Mouse (Mus musculus): ENCODE measurements at regions not wholly inside any gene's neighbourhood (a gene's known extent, or its start where the extent isn't known, plus 50 kb on each side); places are given as distances from the start of the nearest gene placed in this dataset.
A peak's percentile ranks its signal among the peaks of the same experiment; 100 is the strongest.

DNA sequence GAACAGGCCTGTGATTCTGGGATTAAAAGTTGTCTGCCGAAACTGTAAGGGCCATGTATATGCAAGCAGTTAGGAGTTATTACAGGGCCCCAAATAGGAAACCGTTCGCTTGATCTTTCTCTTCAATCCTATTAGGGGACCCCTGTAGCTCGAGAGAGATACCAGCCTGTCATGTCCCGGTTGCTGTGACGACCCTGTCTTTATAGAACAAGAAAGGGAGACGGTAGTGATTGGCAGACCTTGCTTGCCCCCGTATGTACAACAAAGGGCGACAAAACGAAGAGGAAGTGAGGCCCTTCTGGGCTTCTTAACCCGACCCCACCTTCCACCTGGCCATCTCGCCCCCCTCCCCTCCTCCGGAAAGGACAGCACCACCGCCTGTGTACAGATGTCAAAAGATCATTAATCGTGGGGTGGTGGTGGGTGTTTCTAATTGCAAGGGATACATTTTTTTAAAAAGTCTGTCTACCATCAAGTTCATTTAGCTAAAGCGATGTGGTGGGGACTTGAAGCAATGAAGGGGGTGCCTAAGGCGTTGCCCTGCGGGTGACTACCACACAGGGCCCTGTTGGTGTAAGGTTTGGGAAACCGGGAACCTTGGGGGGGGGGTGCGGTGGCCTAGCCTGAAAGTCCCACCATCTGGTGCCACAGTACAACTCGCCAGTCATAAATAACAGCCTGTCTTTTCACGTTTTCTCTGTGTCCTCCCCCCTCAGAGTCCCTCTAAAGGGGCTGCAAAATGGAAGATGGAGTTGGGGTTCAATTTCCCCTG, 155.1 kb downstream of the Insig2 start:
- no peak for TF ChIP-seq GATA1 (IDR thresholded peaks at IDR 0.05; ENCODE audit: borderline replicate concordance, low read length)
- no peak for TF ChIP-seq GATA2 (IDR thresholded peaks at IDR 0.05; ENCODE audit: borderline replicate concordance, low read depth, low read length)
- TF ChIP-seq TAL1 (conservative IDR thresholded peaks at IDR 0.05; ENCODE audit: low read depth, low read length) = no peak
- no peak for TF ChIP-seq CTCF (IDR thresholded peaks at IDR 0.05; ENCODE audit: low read depth, low read length)
- no peak for TF ChIP-seq POLR2AphosphoS5 (IDR thresholded peaks at IDR 0.05; ENCODE audit: insufficient replicate concordance, low read depth, low read length)

DNA sequence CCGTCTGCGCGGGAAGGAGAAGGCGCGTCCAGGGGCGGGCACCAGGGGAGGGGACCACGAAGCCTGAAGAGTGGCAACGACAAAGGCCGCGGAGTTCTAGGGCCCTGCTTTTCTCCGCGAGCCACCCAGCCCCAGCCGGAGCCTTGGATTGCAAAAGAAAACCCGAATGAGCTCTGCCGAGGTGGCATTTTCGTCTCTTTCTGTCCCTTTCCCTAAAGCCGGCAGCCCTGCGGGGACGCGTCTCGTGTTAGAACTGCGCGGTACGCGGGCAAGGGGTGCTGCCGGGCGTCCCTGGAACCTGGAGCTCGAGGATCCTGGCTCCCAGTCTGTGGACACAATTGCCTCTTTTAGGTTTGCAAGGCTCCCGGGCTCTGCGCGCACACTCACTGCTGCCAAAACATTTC, 154.5 kb downstream of the Insig2 start:
- H3K27me3 ChIP-seq (ENCODE audit: insufficient read depth, low read length) = no peaks in the 10 kb centered on the region
- H3K4me3 ChIP-seq (ENCODE audit: low read depth, low read length) = no peak overlapping the region
- H3K36me3 ChIP-seq (replicated peaks) = no peaks in the 10 kb centered on the region
- ATAC-seq (ENCODE audit: extremely low read depth, insufficient number of reproducible peaks, low FRiP score, poor library complexity, severe bottlenecking) (no peak), DNase-seq (ENCODE audit: low spot score) (no peak)
- TF ChIP-seq GATA2 (IDR thresholded peaks at IDR 0.05; ENCODE audit: borderline replicate concordance, low read depth, low read length) = no peak
- TF ChIP-seq TAL1 (conservative IDR thresholded peaks at IDR 0.05; ENCODE audit: low read depth, low read length) = no peak
- no peak for TF ChIP-seq CTCF (IDR thresholded peaks at IDR 0.05; ENCODE audit: low read depth, low read length)
- no peak for TF ChIP-seq POLR2AphosphoS5 (IDR thresholded peaks at IDR 0.05; ENCODE audit: insufficient replicate concordance, low read depth, low read length)
- no peak for TF ChIP-seq GATA1 (IDR thresholded peaks at IDR 0.05; ENCODE audit: borderline replicate concordance, low read length)
- peaks cover 42% of the 10 kb centered on the region for H3K9me3 ChIP-seq (replicated peaks)
- no peaks in the 10 kb centered on the region for H3K4me1 ChIP-seq (ENCODE audit: insufficient read depth, low read depth, low read length)

More for the DNA sequence above, 155.1 kb downstream of the Insig2 start:
- ATAC-seq (ENCODE audit: extremely low read depth, insufficient number of reproducible peaks, low FRiP score, poor library complexity, severe bottlenecking) = no peak
- no peaks in the 10 kb centered on the region for H3K36me3 ChIP-seq (replicated peaks)
- no peaks in the 10 kb centered on the region for H3K4me1 ChIP-seq (ENCODE audit: insufficient read depth, low read depth, low read length)
- H3K4me3 ChIP-seq (ENCODE audit: low read depth, low read length) = no peak overlapping the region
- no peaks in the 10 kb centered on the region for H3K27me3 ChIP-seq (ENCODE audit: insufficient read depth, low read length)
- H3K9me3 ChIP-seq (replicated peaks) = peaks cover 39% of the 10 kb centered on the region
- no peak for DNase-seq (ENCODE audit: low spot score)

DNA sequence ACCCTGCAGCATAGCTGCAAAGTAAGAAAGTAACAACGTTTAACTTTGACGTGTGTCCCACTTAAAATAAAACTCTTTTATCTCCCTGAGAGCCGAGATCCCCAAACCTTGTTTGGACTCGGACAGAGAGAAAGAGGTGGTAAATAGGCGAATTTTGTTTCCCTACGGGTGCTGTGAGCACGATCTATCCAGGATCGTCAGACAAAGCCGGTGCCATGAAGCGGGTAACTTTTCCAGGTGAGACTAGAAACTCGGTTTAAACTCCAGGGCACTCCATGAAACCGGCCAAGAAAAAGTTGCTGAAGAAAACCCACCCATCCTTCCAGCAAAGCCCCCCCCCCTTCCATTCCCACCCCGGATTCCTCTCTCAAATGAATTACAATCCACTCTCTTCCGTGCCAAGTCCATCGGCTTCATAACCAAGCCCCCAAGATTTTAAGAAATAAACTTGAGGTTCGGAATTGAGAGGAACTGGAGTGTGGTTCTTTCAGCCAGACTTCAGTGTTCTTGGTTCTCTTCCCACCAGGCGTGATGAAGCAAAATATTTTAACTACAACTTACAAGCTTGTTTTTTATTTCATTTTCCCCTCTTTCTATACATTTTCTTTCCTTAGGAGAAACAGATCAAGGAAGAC, 153.7 kb downstream of the Insig2 start:
- Histone ChIP-seq H3K27me3 (ENCODE audit: insufficient read depth, low read length) (no peaks in the 10 kb centered on the region), H3K4me3 (ENCODE audit: low read depth, low read length) (no peak overlapping the region), H3K9me3 (replicated peaks) (peaks cover 39% of the 10 kb centered on the region), H3K36me3 (replicated peaks) (no peaks in the 10 kb centered on the region), H3K4me1 (ENCODE audit: insufficient read depth, low read depth, low read length) (no peaks in the 10 kb centered on the region)
- ATAC-seq (ENCODE audit: extremely low read depth, insufficient number of reproducible peaks, low FRiP score, poor library complexity, severe bottlenecking) (no peak), DNase-seq (ENCODE audit: low spot score) (no peak)
- no peak for TF ChIP-seq GATA2 (IDR thresholded peaks at IDR 0.05; ENCODE audit: borderline replicate concordance, low read depth, low read length)
- TF ChIP-seq CTCF (IDR thresholded peaks at IDR 0.05; ENCODE audit: low read depth, low read length) = no peak
- no peak for TF ChIP-seq GATA1 (IDR thresholded peaks at IDR 0.05; ENCODE audit: borderline replicate concordance, low read length)
- no peak for TF ChIP-seq TAL1 (conservative IDR thresholded peaks at IDR 0.05; ENCODE audit: low read depth, low read length)
- no peak for TF ChIP-seq POLR2AphosphoS5 (IDR thresholded peaks at IDR 0.05; ENCODE audit: insufficient replicate concordance, low read depth, low read length)

DNA sequence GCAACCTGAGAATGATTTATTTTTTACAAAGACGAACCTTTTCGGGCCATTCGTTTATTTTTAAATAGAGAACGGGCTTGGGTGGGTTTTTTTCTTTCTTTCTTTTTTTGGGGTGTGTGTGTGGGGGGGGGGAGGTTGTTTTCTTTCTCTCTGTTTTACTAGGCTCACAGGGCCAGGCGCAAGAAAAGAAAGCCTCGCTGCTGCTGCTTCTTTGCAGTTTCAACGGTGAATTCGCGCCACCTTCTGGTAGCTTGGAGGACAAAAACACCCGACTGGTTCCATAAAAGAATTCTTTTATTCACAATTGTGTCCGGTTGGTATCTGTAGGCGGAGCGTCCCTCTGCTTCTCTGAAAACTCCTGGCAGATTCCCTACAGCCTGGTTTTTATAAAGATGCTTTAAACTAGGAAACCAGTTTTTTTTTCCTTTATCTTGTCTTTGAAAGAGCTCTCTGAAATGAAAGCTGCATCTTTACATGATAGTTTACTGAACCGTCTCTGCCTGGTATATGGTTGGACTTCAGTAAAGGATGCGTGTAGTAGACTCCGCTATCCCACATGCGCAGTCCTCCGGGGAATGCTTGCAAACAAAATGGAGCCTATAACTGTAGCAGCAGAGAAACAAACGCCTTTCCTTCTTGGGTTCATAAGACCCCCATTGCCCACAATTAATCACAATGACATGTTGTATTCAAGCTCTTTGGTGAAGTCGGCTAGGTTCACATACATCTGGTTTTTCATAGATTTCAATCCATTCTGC, 151.9 kb downstream of the Insig2 start:
- no peak for ATAC-seq (ENCODE audit: extremely low read depth, insufficient number of reproducible peaks, low FRiP score, poor library complexity, severe bottlenecking)
- TF ChIP-seq POLR2AphosphoS5 (IDR thresholded peaks at IDR 0.05; ENCODE audit: insufficient replicate concordance, low read depth, low read length) (no peak), TAL1 (conservative IDR thresholded peaks at IDR 0.05; ENCODE audit: low read depth, low read length) (no peak), CTCF (IDR thresholded peaks at IDR 0.05; ENCODE audit: low read depth, low read length) (no peak), GATA2 (IDR thresholded peaks at IDR 0.05; ENCODE audit: borderline replicate concordance, low read depth, low read length) (no peak), GATA1 (IDR thresholded peaks at IDR 0.05; ENCODE audit: borderline replicate concordance, low read length) (no peak)
- H3K9me3 ChIP-seq (replicated peaks) = peaks cover 35% of the 10 kb centered on the region
- no peak for DNase-seq (ENCODE audit: low spot score)
- H3K27me3 ChIP-seq (ENCODE audit: insufficient read depth, low read length) = no peaks in the 10 kb centered on the region
- H3K36me3 ChIP-seq (replicated peaks) = no peaks in the 10 kb centered on the region
- H3K4me1 ChIP-seq (ENCODE audit: insufficient read depth, low read depth, low read length) = no peaks in the 10 kb centered on the region
- no peak overlapping the region for H3K4me3 ChIP-seq (ENCODE audit: low read depth, low read length)

DNA sequence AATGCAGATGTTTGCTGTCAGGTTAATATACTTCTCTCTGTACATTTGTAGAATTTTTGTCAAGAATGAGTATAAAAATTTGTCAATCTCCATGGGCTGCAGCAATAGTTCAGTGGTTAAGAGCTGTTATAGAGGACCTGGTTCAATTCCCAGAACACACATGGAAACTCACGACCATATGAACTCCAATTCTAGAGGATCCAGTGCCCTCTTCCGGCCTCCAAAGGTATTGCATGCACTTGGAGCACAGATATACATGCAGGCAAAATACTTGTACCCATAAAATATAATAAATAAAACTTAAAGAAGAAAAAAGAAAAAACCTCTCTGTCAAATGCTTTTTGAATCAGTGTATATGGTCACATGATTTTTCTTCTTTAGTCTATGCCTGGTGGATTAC, 143.5 kb downstream of the Insig2 start:
- H3K4me1 ChIP-seq (ENCODE audit: insufficient read depth, low read depth, low read length) = no peaks in the 10 kb centered on the region
- H3K4me3 ChIP-seq (ENCODE audit: low read depth, low read length) = no peak overlapping the region
- TF ChIP-seq CTCF (IDR thresholded peaks at IDR 0.05; ENCODE audit: low read depth, low read length) (0 out of 2 replicates have a peak, but pooled peaks have one; percentile 20), TAL1 (conservative IDR thresholded peaks at IDR 0.05; ENCODE audit: low read depth, low read length) (no peak)
- H3K36me3 ChIP-seq (replicated peaks) = no peaks in the 10 kb centered on the region
- H3K9me3 ChIP-seq (replicated peaks) = peaks cover 18% of the 10 kb centered on the region
- DNase-seq (ENCODE audit: low spot score) (no peak), ATAC-seq (ENCODE audit: extremely low read depth, insufficient number of reproducible peaks, low FRiP score, poor library complexity, severe bottlenecking) (no peak)
- H3K27me3 ChIP-seq (ENCODE audit: insufficient read depth, low read length) = no peaks in the 10 kb centered on the region

DNA sequence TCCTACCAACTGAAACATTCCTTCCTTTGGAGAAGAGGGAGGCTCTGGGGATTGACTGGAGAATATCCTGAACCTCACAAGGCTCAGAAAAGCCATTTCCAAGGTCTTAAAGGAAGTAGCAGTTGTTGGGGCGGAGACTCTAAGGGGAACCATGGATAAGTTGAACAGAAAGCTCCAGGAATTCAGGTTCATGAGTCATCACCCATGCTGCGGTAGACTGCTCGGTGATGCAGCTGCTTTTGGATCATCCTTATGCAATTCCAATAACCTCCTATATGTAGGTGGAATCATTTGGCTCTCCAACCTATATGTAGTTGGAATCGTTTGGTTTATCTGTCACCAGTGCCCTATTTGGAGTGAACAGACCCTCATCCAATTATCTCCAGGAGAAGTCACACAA, 137.6 kb downstream of the Insig2 start:
- Histone ChIP-seq H3K4me1 (ENCODE audit: insufficient read depth, low read depth, low read length) (no peaks in the 10 kb centered on the region), H3K27me3 (ENCODE audit: insufficient read depth, low read length) (no peaks in the 10 kb centered on the region), H3K36me3 (replicated peaks) (no peaks in the 10 kb centered on the region), H3K4me3 (ENCODE audit: low read depth, low read length) (no peak overlapping the region), H3K9me3 (replicated peaks) (peaks cover 21% of the 10 kb centered on the region)
- DNase-seq (ENCODE audit: low spot score) = no peak
- TF ChIP-seq TAL1 (conservative IDR thresholded peaks at IDR 0.05; ENCODE audit: low read depth, low read length) = no peak
- no peak for TF ChIP-seq GATA1 (IDR thresholded peaks at IDR 0.05; ENCODE audit: borderline replicate concordance, low read length)
- no peak for TF ChIP-seq GATA2 (IDR thresholded peaks at IDR 0.05; ENCODE audit: borderline replicate concordance, low read depth, low read length)
- no peak for TF ChIP-seq POLR2AphosphoS5 (IDR thresholded peaks at IDR 0.05; ENCODE audit: insufficient replicate concordance, low read depth, low read length)
- no peak for TF ChIP-seq CTCF (IDR thresholded peaks at IDR 0.05; ENCODE audit: low read depth, low read length)
- no peak for ATAC-seq (ENCODE audit: extremely low read depth, insufficient number of reproducible peaks, low FRiP score, poor library complexity, severe bottlenecking)

All from G1E (cell line).